Mouse (Mus musculus): ENCODE measurements around the gene Atxn7l3.

Atxn7l3 gene

GRCm38 (mm10) chr11:102296491-102297472 is at the start of gene Atxn7l3:
Gene Atxn7l3 (minus strand): TSS chr11:102296631.
- DNase-seq (ENCODE audit: low read depth, low spot score): peak; percentile 100

- DNase-seq (ENCODE audit: low read depth, low spot score): no peak
Observed at GRCm38 (mm10) chr11:102344458-102344857, 48.0 kb upstream of the Atxn7l3 start.

- DNase-seq (ENCODE audit: low read depth, low spot score): no peak
Observed at GRCm38 (mm10) chr11:102342742-102343141, 46.3 kb upstream of the Atxn7l3 start.

GRCm38 (mm10) chr11:102341101-102341500 is 44.7 kb upstream of the Atxn7l3 start:
- DNase-seq (ENCODE audit: low read depth, low spot score): no peak

- no peak for DNase-seq (ENCODE audit: low read depth, low spot score)
Observed at GRCm38 (mm10) chr11:102339624-102340023, 43.2 kb upstream of the Atxn7l3 start.

- peak; percentile 82 for DNase-seq (ENCODE audit: low read depth, low spot score)
Observed at GRCm38 (mm10) chr11:102339195-102339594, 42.8 kb upstream of the Atxn7l3 start.

- peak; percentile 99 for DNase-seq (ENCODE audit: low read depth, low spot score)
Observed at GRCm38 (mm10) chr11:102338561-102338960, 42.1 kb upstream of the Atxn7l3 start.

GRCm38 (mm10) chr11:102337921-102338320 is 41.5 kb upstream of the Atxn7l3 start:
- no peak for DNase-seq (ENCODE audit: low read depth, low spot score)

GRCm38 (mm10) chr11:102336191-102336590 is 39.8 kb upstream of the Atxn7l3 start:
- no peak for DNase-seq (ENCODE audit: low read depth, low spot score)

GRCm38 (mm10) chr11:102334973-102335700 is 38.7 kb upstream of the Atxn7l3 start:
- peak; percentile 39 for DNase-seq (ENCODE audit: low read depth, low spot score)

GRCm38 (mm10) chr11:102334010-102334409 is 37.6 kb upstream of the Atxn7l3 start:
- no peak for DNase-seq (ENCODE audit: low read depth, low spot score)

- no peak for DNase-seq (ENCODE audit: low read depth, low spot score)
Observed at GRCm38 (mm10) chr11:102333061-102333460, 36.6 kb upstream of the Atxn7l3 start.

- DNase-seq (ENCODE audit: low read depth, low spot score): no peak
Observed at GRCm38 (mm10) chr11:102331806-102332205, 35.4 kb upstream of the Atxn7l3 start.

GRCm38 (mm10) chr11:102330039-102330438 is 33.6 kb upstream of the Atxn7l3 start:
- DNase-seq (ENCODE audit: low read depth, low spot score): no peak

- DNase-seq (ENCODE audit: low read depth, low spot score): no peak
Observed at GRCm38 (mm10) chr11:102329518-102329917, 33.1 kb upstream of the Atxn7l3 start.

- no peak for DNase-seq (ENCODE audit: low read depth, low spot score)
Observed at GRCm38 (mm10) chr11:102327839-102328238, 31.4 kb upstream of the Atxn7l3 start.

- DNase-seq (ENCODE audit: low read depth, low spot score): peak; percentile 53
Observed at GRCm38 (mm10) chr11:102327250-102327649, 30.8 kb upstream of the Atxn7l3 start.

- no peak for DNase-seq (ENCODE audit: low read depth, low spot score)
Observed at GRCm38 (mm10) chr11:102323516-102323915, 27.1 kb upstream of the Atxn7l3 start.

GRCm38 (mm10) chr11:102321931-102322330 is 25.5 kb upstream of the Atxn7l3 start:
- no peak for DNase-seq (ENCODE audit: low read depth, low spot score)

- DNase-seq (ENCODE audit: low read depth, low spot score): peak; percentile 93
Observed at GRCm38 (mm10) chr11:102320686-102321005, 24.2 kb upstream of the Atxn7l3 start.

GRCm38 (mm10) chr11:102319941-102320685 is 23.7 kb upstream of the Atxn7l3 start:
- peak; percentile 99 for DNase-seq (ENCODE audit: low read depth, low spot score)

- peak; percentile 97 for DNase-seq (ENCODE audit: low read depth, low spot score)
Observed at GRCm38 (mm10) chr11:102319410-102319792, 23.0 kb upstream of the Atxn7l3 start, which contains the start of gene Ubtf. Gene Ubtf (minus strand): TSS chr11:102319742.

Data from brain, adult 2 months (tissue).